Comparison of ENCODE assay signal across 13 mouse cellular contexts in the genomic region with DNA sequence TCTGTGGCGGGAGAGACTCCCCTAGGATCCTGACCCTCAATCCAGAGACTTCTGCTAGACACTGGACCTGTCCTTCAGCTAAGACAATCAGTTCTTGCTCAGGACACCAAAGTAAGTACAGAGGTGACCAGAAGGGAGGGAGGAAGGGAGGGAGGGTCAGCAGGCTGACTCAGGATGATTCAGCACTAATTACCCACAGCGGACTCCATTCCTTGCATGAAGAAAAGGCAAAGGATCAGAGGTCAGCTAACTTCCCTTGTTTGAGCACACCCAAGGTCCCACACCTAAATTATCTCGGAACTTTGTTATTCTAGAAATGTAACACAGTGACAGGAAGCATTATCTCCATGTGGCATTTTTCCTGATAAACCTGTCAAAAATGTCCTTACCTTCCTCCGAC. TPM values are rescaled to one million over a fixed set of nuclear protein-coding genes. Genes with fewer than 3 reads are reported as not detected.
DNase-seq lines count a peak whose midpoint lies in the region; ATAC-seq and TF ChIP-seq lines count a peak whose summit lies in the region.
"Had no signal": no experiment of that assay in that cellular context is flagged by ENCODE, and none has a peak within 500 bp of the region (broad histone marks: within the 10 kb centered on the region; RNA-seq: fewer than 3 reads in every experiment).

No protein-coding gene starts in this region.

- no peak overlapping the region for H3K4me3 ChIP-seq in heart, embryonic 13.5 days
- H3K4me3 ChIP-seq in heart, adult 2 months: no peak overlapping the region
- H3K4me3 ChIP-seq in liver, embryonic 15.5 days (replicated peaks): no peak overlapping the region
- H3K4me3 ChIP-seq: neural tube, embryonic 12.5 days had no signal

- no peak for TF ChIP-seq POLR2A in heart, adult 2 months (IDR thresholded peaks at IDR 0.05; ENCODE audit: insufficient read depth, low read depth, low read length)

- H3K79me2 ChIP-seq in heart, adult 2 months (replicated peaks; ENCODE audit: control insufficient read depth, insufficient read depth, low read length): no peaks in the 10 kb centered on the region

- peaks cover 10% of the 10 kb centered on the region; the same call in 1 of the 2 replicates for H3K4me1 ChIP-seq in heart, embryonic 13.5 days
- no peaks in the 10 kb centered on the region for H3K4me1 ChIP-seq in heart, adult 2 months (ENCODE audit: control insufficient read depth, insufficient read depth, low read length)
- peaks cover 8% of the 10 kb centered on the region for H3K4me1 ChIP-seq in liver, embryonic 15.5 days (replicated peaks)
- H3K4me1 ChIP-seq: neural tube, embryonic 12.5 days had no signal

- no peaks in the 10 kb centered on the region for H3K27me3 ChIP-seq in heart, embryonic 13.5 days (replicated peaks)
- no peaks in the 10 kb centered on the region for H3K27me3 ChIP-seq in heart, adult 2 months (ENCODE audit: control insufficient read depth, insufficient read depth, low read length)
- H3K27me3 ChIP-seq in liver, embryonic 15.5 days: no peaks in the 10 kb centered on the region
- H3K27me3 ChIP-seq: neural tube, embryonic 12.5 days had no signal

- no peak for DNase-seq in heart, adult 2 months
- DNase-seq in ES-CJ7 (ENCODE audit: low read depth, low spot score): peak; percentile 55
- DNase-seq in embryo, embryonic 10.5 days (ENCODE audit: low spot score): peak; percentile 9
- no peak for DNase-seq in urinary bladder, postnatal 25 days (ENCODE audit: low spot score)
- no peak for DNase-seq in cerebellum, postnatal 25 days
- DNase-seq in frontal cortex, postnatal 25 days (ENCODE audit: low spot score in 2 of 2): no peak

- WGBS in heart, embryonic 13.5 days: 38% methylated on average over 4 of the region's 4 CpGs
- WGBS in heart, adult 2 months: 53% methylated on average over 4 of the region's 4 CpGs
- WGBS in liver, embryonic 15.5 days (ENCODE audit: insufficient replicate concordance): 42% methylated on average over 4 of the region's 4 CpGs

- TF ChIP-seq CTCF in heart, adult 2 months (IDR thresholded peaks at IDR 0.05): no peak

- no peak for TF ChIP-seq EP300 in heart, adult 2 months (IDR thresholded peaks at IDR 0.05; ENCODE audit: insufficient read depth, low read depth, low read length)

- ATAC-seq in heart, embryonic 13.5 days (ENCODE audit: extremely low read depth, insufficient number of reproducible peaks, low FRiP score, low TSS enrichment): peak; percentile 82
- ATAC-seq in liver, embryonic 15.5 days (ENCODE audit: insufficient read depth): no peak

- H3K9me3 ChIP-seq in heart, embryonic 13.5 days: no peaks in the 10 kb centered on the region
- H3K9me3 ChIP-seq in liver, embryonic 15.5 days (replicated peaks): no peaks in the 10 kb centered on the region
- H3K9me3 ChIP-seq: G1E; neural tube, embryonic 12.5 days had no signal

- 0 out of 2 replicates have a peak overlapping the region, but pooled peaks have one; percentile 4 for H3K27ac ChIP-seq in heart, embryonic 13.5 days (replicated peaks)
- no peak overlapping the region for H3K27ac ChIP-seq in heart, adult 2 months
- H3K27ac ChIP-seq in liver, embryonic 15.5 days (replicated peaks): peak overlapping the region; percentile 33
- H3K27ac ChIP-seq: macrophage; neural tube, embryonic 12.5 days had no signal

- H3K9ac ChIP-seq in heart, embryonic 13.5 days: no peak overlapping the region
- no peak overlapping the region for H3K9ac ChIP-seq in heart, adult 2 months (ENCODE audit: low read depth, low read length)
- no peak overlapping the region for H3K9ac ChIP-seq in liver, embryonic 15.5 days
- H3K9ac ChIP-seq: neural tube, embryonic 12.5 days had no signal

- peaks cover 92% of the 10 kb centered on the region for H3K36me3 ChIP-seq in heart, embryonic 13.5 days
- H3K36me3 ChIP-seq in heart, adult 2 months (ENCODE audit: control insufficient read depth, insufficient read depth, low read length): no peaks in the 10 kb centered on the region; the same call in 1 of the 2 replicates
- peaks cover 78% of the 10 kb centered on the region for H3K36me3 ChIP-seq in liver, embryonic 15.5 days (replicated peaks)

- intact Hi-C loops in heart, adult 2 months (cut with DNase I): no loop called here

- no peak overlapping the region for H3K4me2 ChIP-seq in heart, embryonic 13.5 days
- no peak overlapping the region for H3K4me2 ChIP-seq in liver, embryonic 15.5 days
- H3K4me2 ChIP-seq: neural tube, embryonic 12.5 days had no signal

RNA-seq across cellular contexts. Expression of gene Cyp2ab1, which starts 46.5 kb away (rescaled TPM):
- polyA plus RNA-seq in heart, embryonic 13.5 days (2015; fragmentation: Nextera tagmentation; extraction: Ambion mirVana): not detected in 2 replicates
- 1 to 10 TPM in 1 of 2 experiments, under 1 TPM in 1; 0.68 to 1.0 TPM for total RNA-seq in heart, adult 2 months (2021)
- 0.32 and 0.90 TPM in 2 replicates for polyA plus RNA-seq in heart, adult 2 months (2012; rRNA removed)
- polyA plus RNA-seq in liver, embryonic 15.5 days (2015; fragmentation: Nextera tagmentation; extraction: Ambion mirVana): 0.03 TPM in 1 of 2 replicates, not detected in the other
- total RNA-seq: G1E; left cerebral cortex, postnatal 14 days had no signal
- polyA plus RNA-seq: G1E; kidney, embryonic 16.5 days; neural tube, embryonic 12.5 days had no signal

RNA-seq across cellular contexts. Expression of gene Abcc5, which starts 54.5 kb away (rescaled TPM):
- 54.9 and 57.0 TPM in 2 replicates for polyA plus RNA-seq in heart, embryonic 13.5 days (2015; fragmentation: Nextera tagmentation; extraction: Ambion mirVana)
- total RNA-seq in heart, adult 2 months (2021): 10 to 100 TPM; 22.6 to 25.6 TPM
- polyA plus RNA-seq in heart, adult 2 months (2012; rRNA removed): 61.4 and 95.6 TPM in 2 replicates
- polyA plus RNA-seq in liver, embryonic 15.5 days (2015; fragmentation: Nextera tagmentation; extraction: Ambion mirVana): 17.2 and 18.5 TPM in 2 replicates

Comparison
In these comparisons a context has a peak if more than half of its experiments do, and no peak if none do; other contexts are left out.
1. DNase-seq: peak in ES-CJ7 (single experiment) and embryo, embryonic 10.5 days (single experiment); none in heart, adult 2 months (0 of 2), urinary bladder, postnatal 25 days (single experiment), cerebellum, postnatal 25 days (0 of 2) and frontal cortex, postnatal 25 days (0 of 2).